Mouse (Mus musculus): ENCODE data around the gene Frmd5.

- TF ChIP-seq CTCF (IDR thresholded peaks at IDR 0.05; ENCODE audit: borderline replicate concordance, extremely low read depth, insufficient read depth, insufficient read length) (no peak), POLR2A (IDR thresholded peaks at IDR 0.05; ENCODE audit: borderline replicate concordance, extremely low read depth, insufficient read depth, insufficient read length, poor library complexity, severe bottlenecking) (no peak)
Measured at GRCm38 (mm10) chr2:121522006-121522405, 284.9 kb downstream of the Frmd5 start.

Measured in brain, embryonic 14.5 days (tissue).